ENCODE assay signal across 8 mouse cellular contexts in genomic region chr13:9846543-9847434, GRCm38 (mm10).
A peak's percentile ranks its signal among the peaks of the same experiment; 100 is the strongest.
DNase-seq lines count a peak whose midpoint lies in the region; ATAC-seq and TF ChIP-seq lines count a peak whose summit lies in the region.

No protein-coding gene starts in this region.

- H3K4me3 ChIP-seq in limb, embryonic 12.5 days (replicated peaks), result no peak overlapping the region
- H3K4me3 ChIP-seq in myocyte, result no peak overlapping the region
- H3K4me3 ChIP-seq in stomach, embryonic 15.5 days (replicated peaks), result 0 out of 2 replicates have a peak overlapping the region, but pooled peaks have one; percentile 4

- H3K27me3 ChIP-seq in limb, embryonic 12.5 days, result no peaks in the 10 kb centered on the region
- H3K27me3 ChIP-seq in myocyte (ENCODE audit: control insufficient read depth, insufficient read depth, insufficient read length), result no peaks in the 10 kb centered on the region
- no peaks in the 10 kb centered on the region for H3K27me3 ChIP-seq in stomach, embryonic 15.5 days (replicated peaks)

- DNase-seq in urinary bladder, adult 18-20 months (ENCODE audit: low spot score in 2 of 2), result peak; percentile 24 to 37
- DNase-seq in urinary bladder, adult 2 months (ENCODE audit: low spot score), result no peak
- DNase-seq in embryo, embryonic 10.5 days (ENCODE audit: low spot score), result peak; percentile 81
- peak; percentile 54 for DNase-seq in heart, adult 8-10 months (ENCODE audit: low spot score)
- DNase-seq in kidney, adult 8-10 months, result peak; percentile 13 to 48

- H3ac ChIP-seq in myocyte (ENCODE audit: control insufficient read depth, insufficient read length), result no peak overlapping the region

- 35% methylated on average over 14 of the region's 14 CpGs for WGBS in limb, embryonic 12.5 days
- WGBS in stomach, embryonic 15.5 days, result 32% methylated on average over 14 of the region's 14 CpGs

- no peak for TF ChIP-seq POLR2A in myocyte (IDR thresholded peaks at IDR 0.05; ENCODE audit: insufficient read length, low read depth)

- H3K4me1 ChIP-seq in limb, embryonic 12.5 days (replicated peaks), result no peaks in the 10 kb centered on the region
- H3K4me1 ChIP-seq in stomach, embryonic 15.5 days, result no peaks in the 10 kb centered on the region

- H3K27ac ChIP-seq in limb, embryonic 12.5 days, result no peak overlapping the region
- H3K27ac ChIP-seq in stomach, embryonic 15.5 days, result no peak overlapping the region

- H3K36me3 ChIP-seq in limb, embryonic 12.5 days, result no peaks in the 10 kb centered on the region
- H3K36me3 ChIP-seq in myocyte (ENCODE audit: control insufficient read depth, insufficient read depth), result no peaks in the 10 kb centered on the region
- H3K36me3 ChIP-seq in stomach, embryonic 15.5 days, result no peaks in the 10 kb centered on the region

- H3K79me2 ChIP-seq in myocyte (ENCODE audit: control insufficient read depth, insufficient read depth), result no peaks in the 10 kb centered on the region

- peak; percentile 83 for ATAC-seq in limb, embryonic 12.5 days (ENCODE audit: insufficient number of reproducible peaks, insufficient read depth, low FRiP score, low TSS enrichment, low read depth)
- ATAC-seq in stomach, embryonic 15.5 days (ENCODE audit: insufficient read depth, low FRiP score, low read depth), result peak; percentile 79

- no peaks in the 10 kb centered on the region for H3K9me3 ChIP-seq in limb, embryonic 12.5 days
- no peaks in the 10 kb centered on the region for H3K9me3 ChIP-seq in stomach, embryonic 15.5 days

- H3K9ac ChIP-seq in limb, embryonic 12.5 days (replicated peaks), result no peak overlapping the region
- H3K9ac ChIP-seq in stomach, embryonic 15.5 days, result no peak overlapping the region

- no peak overlapping the region for H3K4me2 ChIP-seq in limb, embryonic 12.5 days
- H3K4me2 ChIP-seq in myocyte (ENCODE audit: low read depth), result peak overlapping the region; percentile 35
- H3K4me2 ChIP-seq in stomach, embryonic 15.5 days, result no peak overlapping the region; the same call in 1 of the 2 replicates

TF ChIP-seq in myocyte, 11 proteins besides CTCF, POLR2A, EP300 and RAD21:
- no peak for TF ChIP-seq MYOD1 (IDR thresholded peaks at IDR 0.05; ENCODE audit: control insufficient read depth in 1 of 3, insufficient read length in 2 of 3, low read depth in 2 of 3)
- no peak for TF ChIP-seq TCF3 (IDR thresholded peaks at IDR 0.05; ENCODE audit: insufficient read length, low read depth)
- no peak for TF ChIP-seq REST (IDR thresholded peaks at IDR 0.05; ENCODE audit: insufficient read depth, insufficient read length)
- TF ChIP-seq TCF12 (IDR thresholded peaks at IDR 0.05; ENCODE audit: insufficient read depth, poor library complexity, severe bottlenecking), result no peak
- TF ChIP-seq SRF (IDR thresholded peaks at IDR 0.05; ENCODE audit: control insufficient read depth, insufficient read length, low read depth), result no peak
- TF ChIP-seq POLR2AphosphoS2 (IDR thresholded peaks at IDR 0.05; ENCODE audit: insufficient read length, low read depth), result no peak
